Mouse (Mus musculus) liver, adult 2 months (tissue): Measurements from ENCODE around the gene Prkca. TPM values are rescaled to one million over a fixed set of nuclear protein-coding genes. Genes with fewer than 3 reads are reported as not detected.

Source experiments
- DNase-seq: peaks from one replicate; pipeline ENCODE4 v3.0.0-alpha.2; 2011; ENCODE audit warnings: low read depth, low spot score; ENCODE audit errors: extremely low read depth
- H3K27ac ChIP-seq: fragments of 200-500 bp; replicated peaks from 2 replicates; pipeline ENCODE4 v1.5.1; 2012; ENCODE audit warnings: low read depth, mild to moderate bottlenecking, control low read depth, inconsistent platforms, low read length; ENCODE audit not compliant: insufficient read depth
- H3K27me3 ChIP-seq: fragments of 200-500 bp; 2 replicates; pipeline ENCODE4 v1.6.1; 2012; ENCODE audit warnings: mild to moderate bottlenecking, moderate library complexity, low read length, inconsistent platforms; ENCODE audit not compliant: control insufficient read depth, insufficient read depth
- H3K36me3 ChIP-seq: fragments of 200-500 bp; 2 replicates; pipeline ENCODE4 v1.6.1; 2012; ENCODE audit warnings: low read length, inconsistent platforms; ENCODE audit not compliant: control insufficient read depth, insufficient read depth
- H3K4me1 ChIP-seq: fragments of 200-500 bp; 2 replicates; pipeline ENCODE4 v1.6.1; 2011; ENCODE audit warnings: low read length; ENCODE audit not compliant: control insufficient read depth, insufficient read depth
- H3K4me3 ChIP-seq: fragments of 200-500 bp; 2 replicates; pipeline ENCODE4 v1.5.1; 2011; ENCODE audit warnings: low read depth, mild to moderate bottlenecking, control low read depth, low read length, moderate library complexity; ENCODE audit not compliant: insufficient read depth
- H3K79me2 ChIP-seq: fragments of 200-500 bp; 2 replicates; pipeline ENCODE4 v1.6.1; 2012; ENCODE audit warnings: inconsistent platforms, mild to moderate bottlenecking, low read length, moderate library complexity; ENCODE audit not compliant: control insufficient read depth, insufficient read depth
- H3K9ac ChIP-seq: fragments of 200-500 bp; 2 replicates; pipeline ENCODE4 v1.6.1; 2012; ENCODE audit warnings: low read depth, mild to moderate bottlenecking, control low read depth, inconsistent platforms, low read length
- CTCF ChIP-seq: fragments of 200-500 bp; IDR thresholded peaks from 2 replicates; pipeline ENCODE4 v1.5.1; 2011; ENCODE audit warnings: low read depth, low read length, control low read depth
- POLR2A ChIP-seq: fragments of 200-500 bp; IDR thresholded peaks from 2 replicates; pipeline ENCODE4 v1.6.1; 2011; ENCODE audit warnings: low read length, control low read depth; ENCODE audit not compliant: insufficient read depth; ENCODE audit errors: extremely low read depth
- WGBS: fragments of 180-500 bp; shearing (Covaris S2); methylation state at CpG from one replicate; pipeline ENCODE4 v1.1.7; 2018; 5-methylcytosine and 5-hydroxymethylcytosine counted together
- polyA plus RNA-seq: library from polyadenylated mRNA; depleted of rRNA; stranded (reverse); fragments of >200 nt; gene quantifications from 2 replicates; pipeline ENCODE4 v1.2.3, GENCODE M21; 2012
- total RNA-seq: library from RNA; depleted of rRNA; stranded (reverse); fragments of >200 nt; gene quantifications from 2 replicates; pipeline ENCODE4 v1.2.3, GENCODE M21; 2014

Prkca gene
- total and polyA plus RNA-seq, 2 experiments = 2.8 to 4.3 TPM

GRCm38 (mm10) chr11:107989241-107989640, 354.5 kb downstream of the Prkca start:
- H3K4me1 ChIP-seq = no peaks in the 10 kb centered on the region
- no peak overlapping the region for H3K9ac ChIP-seq
- no peak for TF ChIP-seq CTCF
- TF ChIP-seq POLR2A = no peak
- 86% methylated on average over 6 of the region's 6 CpGs for WGBS
- H3K36me3 ChIP-seq = no peaks in the 10 kb centered on the region
- no peak for DNase-seq
- H3K4me3 ChIP-seq = no peak overlapping the region
- H3K27ac ChIP-seq = no peak overlapping the region
- H3K79me2 ChIP-seq = no peaks in the 10 kb centered on the region
- H3K27me3 ChIP-seq = no peaks in the 10 kb centered on the region

GRCm38 (mm10) chr11:107985941-107986340, 357.8 kb downstream of the Prkca start:
- no peaks in the 10 kb centered on the region for H3K79me2 ChIP-seq
- no peaks in the 10 kb centered on the region for H3K36me3 ChIP-seq
- no peak overlapping the region for H3K27ac ChIP-seq
- H3K4me3 ChIP-seq = no peak overlapping the region
- no peak for DNase-seq
- H3K27me3 ChIP-seq = no peaks in the 10 kb centered on the region
- no peaks in the 10 kb centered on the region for H3K4me1 ChIP-seq
- WGBS = 94% methylated on average over 3 of the region's 3 CpGs
- TF ChIP-seq POLR2A = no peak
- no peak for TF ChIP-seq CTCF
- H3K9ac ChIP-seq = no peak overlapping the region

GRCm38 (mm10) chr11:107983883-107984282, 359.8 kb downstream of the Prkca start:
- Histone ChIP-seq H3K27ac (no peak overlapping the region), H3K27me3 (no peaks in the 10 kb centered on the region), H3K4me1 (no peaks in the 10 kb centered on the region), H3K9ac (no peak overlapping the region), H3K79me2 (no peaks in the 10 kb centered on the region), H3K4me3 (no peak overlapping the region), H3K36me3 (no peaks in the 10 kb centered on the region)
- 93% methylated on average over 12 of the region's 12 CpGs for WGBS
- DNase-seq = no peak
- TF ChIP-seq CTCF = no peak

GRCm38 (mm10) chr11:107983224-107983623, 360.5 kb downstream of the Prkca start:
- Histone ChIP-seq H3K79me2 (no peaks in the 10 kb centered on the region), H3K4me3 (no peak overlapping the region), H3K4me1 (no peaks in the 10 kb centered on the region), H3K36me3 (no peaks in the 10 kb centered on the region), H3K9ac (no peak overlapping the region), H3K27ac (no peak overlapping the region), H3K27me3 (no peaks in the 10 kb centered on the region)
- no peak for TF ChIP-seq POLR2A
- TF ChIP-seq CTCF = no peak
- 88% methylated on average over 5 of the region's 5 CpGs for WGBS
- no peak for DNase-seq

GRCm38 (mm10) chr11:107982225-107982896, 361.4 kb downstream of the Prkca start:
- no peaks in the 10 kb centered on the region for H3K4me1 ChIP-seq
- H3K79me2 ChIP-seq = no peaks in the 10 kb centered on the region
- no peak overlapping the region for H3K4me3 ChIP-seq
- 0 out of 2 replicates have a peak, but pooled peaks cover 1% of the 10 kb centered on the region for H3K36me3 ChIP-seq
- no peak overlapping the region for H3K27ac ChIP-seq
- no peak for TF ChIP-seq POLR2A
- TF ChIP-seq CTCF = peak; percentile 83
- 57% methylated on average over 16 of the region's 16 CpGs for WGBS
- no peaks in the 10 kb centered on the region for H3K27me3 ChIP-seq
- DNase-seq = no peak
- no peak overlapping the region for H3K9ac ChIP-seq

- no peaks in the 10 kb centered on the region for H3K4me1 ChIP-seq
- DNase-seq = no peak
- TF ChIP-seq CTCF = no peak
- TF ChIP-seq POLR2A = no peak
- 0 out of 2 replicates have a peak, but pooled peaks cover 1% of the 10 kb centered on the region for H3K36me3 ChIP-seq
- no peaks in the 10 kb centered on the region for H3K27me3 ChIP-seq
- no peak overlapping the region for H3K9ac ChIP-seq
- H3K79me2 ChIP-seq = no peaks in the 10 kb centered on the region
- H3K27ac ChIP-seq = no peak overlapping the region
- no peak overlapping the region for H3K4me3 ChIP-seq
- 89% methylated on average over 22 of the region's 22 CpGs for WGBS
These were observed 364.1 kb downstream of the Prkca start for GRCm38 (mm10) chr11:107979497-107980174.
